Mouse (Mus musculus): Measurements from ENCODE around the gene Mapkapk5. TPM values are rescaled to one million over a fixed set of nuclear protein-coding genes. Genes with fewer than 3 reads are reported as not detected.

The Mapkapk5 gene
- total RNA-seq, 1 experiment: 94.3 TPM

- in situ Hi-C loops (cut with MboI; ENCODE audit: low sequenced_read_pairs in 2 of 2, unreplicated experiment in 2 of 2): no loop called here
- Histone ChIP-seq H3K9ac (ENCODE audit: insufficient read depth, low read depth, low read length, poor library complexity, severe bottlenecking) (peak overlapping the region; percentile 85), H3K27ac (ENCODE audit: insufficient read depth, low read depth, low read length, poor library complexity, severe bottlenecking) (no peak overlapping the region), H3K9me3 (ENCODE audit: control insufficient read depth, insufficient read depth, low read depth, low read length) (no peaks in the 10 kb centered on the region), H3K4me1 (ENCODE audit: control insufficient read depth in 2 of 2, insufficient read depth in 2 of 2, low read length in 2 of 2, poor library complexity in 1 of 2) (peaks cover 2 to 8% of the 10 kb centered on the region in 2 experiments; a peak in 2 of 4 replicates), H3K4me3 (ENCODE audit: insufficient read depth in 1 of 2, low read depth in 1 of 2, low read length in 2 of 2, poor library complexity in 1 of 2, severe bottlenecking in 1 of 2) (peak overlapping the region; percentile 73 to 78), H3K36me3 (ENCODE audit: control insufficient read depth, insufficient read depth, low read length, poor library complexity, severe bottlenecking) (peaks cover 2% of the 10 kb centered on the region; the same call in 1 of the 2 replicates)
- no peak for TF ChIP-seq CHD2 (IDR thresholded peaks at IDR 0.05; ENCODE audit: low read depth, low read length)
- 0 out of 2 replicates have a peak, but pooled peaks have one; percentile 2 for TF ChIP-seq ZC3H11A (IDR thresholded peaks at IDR 0.05; ENCODE audit: borderline replicate concordance, low read depth, low read length)
- DNase-seq (ENCODE audit: low read depth, low spot score): no peak
Observed at GRCm38 (mm10) chr5:121592816-121593407, 47.2 kb upstream of the Mapkapk5 start.

GRCm38 (mm10) chr5:121592064-121592815, 46.5 kb upstream of the Mapkapk5 start:
- Histone ChIP-seq H3K36me3 (ENCODE audit: control insufficient read depth, insufficient read depth, low read length, poor library complexity, severe bottlenecking) (peaks cover 2% of the 10 kb centered on the region; the same call in 1 of the 2 replicates), H3K27ac (ENCODE audit: insufficient read depth, low read depth, low read length, poor library complexity, severe bottlenecking) (no peak overlapping the region), H3K9ac (ENCODE audit: insufficient read depth, low read depth, low read length, poor library complexity, severe bottlenecking) (peak overlapping the region; percentile 85; the same call in 1 of the 2 replicates), H3K9me3 (ENCODE audit: control insufficient read depth, insufficient read depth, low read depth, low read length) (no peaks in the 10 kb centered on the region), H3K4me1 (ENCODE audit: control insufficient read depth in 2 of 2, insufficient read depth in 2 of 2, low read length in 2 of 2, poor library complexity in 1 of 2) (peaks cover 5 to 10% of the 10 kb centered on the region in 2 experiments; a peak in 2 of 4 replicates), H3K4me3 (ENCODE audit: insufficient read depth in 1 of 2, low read depth in 1 of 2, low read length in 2 of 2, poor library complexity in 1 of 2, severe bottlenecking in 1 of 2) (peak overlapping the region; percentile 73 to 78)
- no peak for DNase-seq (ENCODE audit: low read depth, low spot score)
- in situ Hi-C loops (cut with MboI; ENCODE audit: low sequenced_read_pairs in 2 of 2, unreplicated experiment in 2 of 2): no loop called here
- TF ChIP-seq MAFK (IDR thresholded peaks at IDR 0.05; ENCODE audit: insufficient read depth, low read depth, low read length) (no peak), HCFC1 (IDR thresholded peaks at IDR 0.05; ENCODE audit: borderline replicate concordance, insufficient read depth, low read length) (no peak)

- Histone ChIP-seq H3K4me1 (ENCODE audit: control insufficient read depth in 2 of 2, insufficient read depth in 2 of 2, low read length in 2 of 2, poor library complexity in 1 of 2) (peaks cover 8 to 13% of the 10 kb centered on the region in 2 experiments), H3K27ac (ENCODE audit: insufficient read depth, low read depth, low read length, poor library complexity, severe bottlenecking) (no peak overlapping the region), H3K9me3 (ENCODE audit: control insufficient read depth, insufficient read depth, low read depth, low read length) (no peaks in the 10 kb centered on the region), H3K9ac (ENCODE audit: insufficient read depth, low read depth, low read length, poor library complexity, severe bottlenecking) (no peak overlapping the region), H3K36me3 (ENCODE audit: control insufficient read depth, insufficient read depth, low read length, poor library complexity, severe bottlenecking) (peaks cover 2% of the 10 kb centered on the region; the same call in 1 of the 2 replicates), H3K4me3 (ENCODE audit: insufficient read depth in 1 of 2, low read depth in 1 of 2, low read length in 2 of 2, poor library complexity in 1 of 2, severe bottlenecking in 1 of 2) (no peak overlapping the region; a peak in 1 of 4 replicates)
- DNase-seq (ENCODE audit: low read depth, low spot score): no peak
- in situ Hi-C loops (cut with MboI; ENCODE audit: low sequenced_read_pairs in 2 of 2, unreplicated experiment in 2 of 2): no loop called here
- no peak for TF ChIP-seq MAFK (IDR thresholded peaks at IDR 0.05; ENCODE audit: insufficient read depth, low read depth, low read length)
- no peak for TF ChIP-seq ZNF384 (IDR thresholded peaks at IDR 0.05; ENCODE audit: low read depth, low read length)
- no peak for TF ChIP-seq CHD2 (IDR thresholded peaks at IDR 0.05; ENCODE audit: low read depth, low read length)
- no peak for TF ChIP-seq HCFC1 (IDR thresholded peaks at IDR 0.05; ENCODE audit: borderline replicate concordance, insufficient read depth, low read length)
- no peak for TF ChIP-seq ZC3H11A (IDR thresholded peaks at IDR 0.05; ENCODE audit: borderline replicate concordance, low read depth, low read length)
Observed at GRCm38 (mm10) chr5:121591417-121592063, 45.8 kb upstream of the Mapkapk5 start.

DNA sequence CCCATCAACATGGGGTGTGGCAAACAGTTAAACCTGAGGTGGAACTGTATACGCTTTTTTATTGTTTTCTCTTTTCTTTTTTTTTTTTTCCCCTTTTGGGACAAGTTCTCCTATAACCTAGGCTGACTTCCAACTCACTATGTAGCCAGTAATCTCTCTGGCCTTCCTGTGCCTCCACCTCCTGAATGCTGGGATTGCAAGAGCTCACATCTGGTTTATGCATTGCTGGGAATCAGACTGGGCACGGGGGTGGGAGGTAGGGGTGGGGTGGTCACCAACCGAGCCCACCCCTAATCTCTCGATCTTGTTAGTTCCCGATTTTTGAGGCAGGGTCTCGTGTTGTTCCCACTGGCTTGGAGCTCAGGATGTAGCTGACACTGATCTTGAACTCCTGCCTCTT, 44.2 kb upstream of the Mapkapk5 start:
- TF ChIP-seq HCFC1 (IDR thresholded peaks at IDR 0.05; ENCODE audit: borderline replicate concordance, insufficient read depth, low read length): no peak
- H3K27ac ChIP-seq (ENCODE audit: insufficient read depth, low read depth, low read length, poor library complexity, severe bottlenecking): no peak overlapping the region
- H3K4me3 ChIP-seq (ENCODE audit: insufficient read depth in 1 of 2, low read depth in 1 of 2, low read length in 2 of 2, poor library complexity in 1 of 2, severe bottlenecking in 1 of 2): no peak overlapping the region
- no peak overlapping the region for H3K9ac ChIP-seq (ENCODE audit: insufficient read depth, low read depth, low read length, poor library complexity, severe bottlenecking)
- H3K4me1 ChIP-seq (ENCODE audit: control insufficient read depth in 2 of 2, insufficient read depth in 2 of 2, low read length in 2 of 2, poor library complexity in 1 of 2): peaks cover 8 to 19% of the 10 kb centered on the region in 2 experiments
- H3K9me3 ChIP-seq (ENCODE audit: control insufficient read depth, insufficient read depth, low read depth, low read length): no peaks in the 10 kb centered on the region
- peaks cover 2% of the 10 kb centered on the region; the same call in 1 of the 2 replicates for H3K36me3 ChIP-seq (ENCODE audit: control insufficient read depth, insufficient read depth, low read length, poor library complexity, severe bottlenecking)
- DNase-seq (ENCODE audit: low read depth, low spot score): no peak
- in situ Hi-C loops (cut with MboI; ENCODE audit: low sequenced_read_pairs in 2 of 2, unreplicated experiment in 2 of 2): no loop called here

Measured in ES-E14 (cell line).